Mouse (Mus musculus) spleen, postnatal 36 days (tissue): Measurements from ENCODE around the gene Slc45a3.
A peak's percentile ranks its signal among the peaks of the same experiment; 100 is the strongest.

Source experiments
- DNase-seq, 2 experiments: peaks; one replicate each; pipeline ENCODE4 v3.0.0; 2022; ENCODE audit warnings: low spot score in 2 of 2, mixed read lengths in 1 of 2

Gene Slc45a3

GRCm38 (mm10) chr1:132026925-132027646, 64.3 kb downstream of the Slc45a3 start:
- peak; percentile 33 to 64 for DNase-seq

GRCm38 (mm10) chr1:132027978-132028377, 65.2 kb downstream of the Slc45a3 start:
- DNase-seq, result no peak

GRCm38 (mm10) chr1:132028413-132028812, 65.6 kb downstream of the Slc45a3 start:
- no peak for DNase-seq

GRCm38 (mm10) chr1:132030574-132030973, 67.8 kb downstream of the Slc45a3 start:
- no peak for DNase-seq

- no peak for DNase-seq
Observed at GRCm38 (mm10) chr1:132032172-132032571, 69.4 kb downstream of the Slc45a3 start.
